Mouse (Mus musculus) limb, embryonic 11.5 days (tissue): ENCODE measurements around the gene Mia2. TPM values are rescaled to one million over a fixed set of nuclear protein-coding genes. Genes with fewer than 3 reads are reported as not detected.

Experiments used
- ATAC-seq: fragments of 200-750 bp; cut with Nextera tagmentation; 2 replicates; pipeline ENCODE4 v1.8.0; 2017; ENCODE audit warnings: low read depth; ENCODE audit not compliant: insufficient number of reproducible peaks, low FRiP score, low TSS enrichment
- DNase-seq: peaks from one replicate; pipeline ENCODE4 v3.0.0-alpha.2; 2015; ENCODE audit warnings: low spot score
- H3K27ac ChIP-seq: fragments of 300-500 bp; sonication (generic); replicated peaks from 2 replicates; pipeline ENCODE4 v1.5.1; 2014; ENCODE audit warnings: low read depth, mild to moderate bottlenecking, low read length
- H3K27me3 ChIP-seq: fragments of 300-500 bp; sonication (generic); 2 replicates; pipeline ENCODE4 v1.6.1; 2014; ENCODE audit warnings: mild to moderate bottlenecking, low read length, mixed read lengths; ENCODE audit not compliant: control insufficient read depth, insufficient read depth
- H3K36me3 ChIP-seq: fragments of 300-500 bp; sonication (generic); 2 replicates; pipeline ENCODE4 v1.6.1; 2014; ENCODE audit warnings: mild to moderate bottlenecking, low read length, moderate library complexity, mixed read lengths; ENCODE audit not compliant: control insufficient read depth, insufficient read depth
- H3K4me1 ChIP-seq: fragments of 300-500 bp; sonication (generic); 2 replicates; pipeline ENCODE4 v1.6.1; 2014; ENCODE audit warnings: low read length, mixed read lengths; ENCODE audit not compliant: control insufficient read depth, insufficient read depth
- H3K4me2 ChIP-seq: fragments of 300-500 bp; sonication (generic); 2 replicates; pipeline ENCODE4 v1.6.1; 2014; ENCODE audit warnings: low read depth, mild to moderate bottlenecking, moderate library complexity; ENCODE audit not compliant: severe bottlenecking
- H3K4me3 ChIP-seq: fragments of 300-500 bp; sonication (generic); 2 replicates; pipeline ENCODE4 v1.5.1; 2014; ENCODE audit warnings: low read depth, low read length
- H3K9ac ChIP-seq: fragments of 300-500 bp; sonication (generic); 2 replicates; pipeline ENCODE4 v1.6.1; 2014; ENCODE audit warnings: mild to moderate bottlenecking, low read length
- H3K9me3 ChIP-seq: fragments of 300-500 bp; sonication (generic); 2 replicates; pipeline ENCODE4 v1.6.1; 2016; ENCODE audit warnings: low read length; ENCODE audit not compliant: control insufficient read depth
- WGBS: fragments of 180-500 bp; shearing (Covaris S2); extraction: QIAGEN DNeasy Blood & Tissue Kit; methylation state at CpG from one replicate; pipeline ENCODE4 v1.1.7; 2014; 5-methylcytosine and 5-hydroxymethylcytosine counted together
- polyA plus RNA-seq: library from polyadenylated mRNA; unstranded; fragments of >200 nt; fragmentation: Nextera tagmentation; extraction: Ambion mirVana; gene quantifications from 2 replicates; pipeline ENCODE4 v1.2.1, GENCODE M21; 2014

The Mia2 gene
- polyA plus RNA-seq, 1 experiment from 2014 or later: 65.9 TPM

DNA sequence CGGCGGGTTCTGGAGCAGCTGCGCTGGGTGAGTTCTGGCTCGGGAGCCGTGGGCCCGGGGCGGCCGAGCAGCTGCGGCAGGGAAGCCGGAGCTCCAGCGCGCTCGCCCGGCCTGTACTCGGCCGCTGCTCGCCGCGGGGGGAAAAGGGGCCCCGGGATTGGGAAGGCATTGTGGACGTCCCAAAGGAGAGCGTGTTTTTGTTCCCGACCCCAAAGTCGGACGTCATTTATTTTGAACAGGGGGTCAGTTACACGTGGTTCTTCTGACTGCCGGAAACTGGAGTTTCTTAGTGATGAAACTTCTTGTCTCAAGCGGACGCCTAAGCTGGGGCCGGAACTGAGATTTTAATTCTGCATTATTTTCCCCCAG, 36.0 kb downstream of the Mia2 start:
- H3K9me3 ChIP-seq: no peaks in the 10 kb centered on the region
- peak overlapping the region; percentile 70 for H3K4me3 ChIP-seq
- H3K36me3 ChIP-seq: no peaks in the 10 kb centered on the region
- DNase-seq (no peak), ATAC-seq (peak; percentile 69)
- peak overlapping the region; percentile 90 for H3K27ac ChIP-seq
- WGBS: 0% methylated on average over 28 of the region's 30 CpGs
- H3K4me1 ChIP-seq: peaks cover 2% of the 10 kb centered on the region; the same call in 1 of the 2 replicates
- H3K27me3 ChIP-seq: no peaks in the 10 kb centered on the region
- peak overlapping the region; percentile 70 for H3K4me2 ChIP-seq
- peak overlapping the region; percentile 95 for H3K9ac ChIP-seq

GRCm38 (mm10) chr12:59132462-59132861, 36.9 kb downstream of the Mia2 start:
- H3K4me1 ChIP-seq: peaks cover 2% of the 10 kb centered on the region; the same call in 1 of the 2 replicates
- WGBS: 55% methylated on average over 3 of the region's 3 CpGs
- H3K9ac ChIP-seq: 0 out of 2 replicates have a peak overlapping the region, but pooled peaks have one; percentile 22
- no peaks in the 10 kb centered on the region for H3K27me3 ChIP-seq
- H3K36me3 ChIP-seq: 0 out of 2 replicates have a peak, but pooled peaks cover 2% of the 10 kb centered on the region
- DNase-seq (no peak), ATAC-seq (no peak)
- H3K9me3 ChIP-seq: no peaks in the 10 kb centered on the region
- H3K27ac ChIP-seq: no peak overlapping the region
- H3K4me3 ChIP-seq: peak overlapping the region; percentile 70
- H3K4me2 ChIP-seq: peak overlapping the region; percentile 70

DNA sequence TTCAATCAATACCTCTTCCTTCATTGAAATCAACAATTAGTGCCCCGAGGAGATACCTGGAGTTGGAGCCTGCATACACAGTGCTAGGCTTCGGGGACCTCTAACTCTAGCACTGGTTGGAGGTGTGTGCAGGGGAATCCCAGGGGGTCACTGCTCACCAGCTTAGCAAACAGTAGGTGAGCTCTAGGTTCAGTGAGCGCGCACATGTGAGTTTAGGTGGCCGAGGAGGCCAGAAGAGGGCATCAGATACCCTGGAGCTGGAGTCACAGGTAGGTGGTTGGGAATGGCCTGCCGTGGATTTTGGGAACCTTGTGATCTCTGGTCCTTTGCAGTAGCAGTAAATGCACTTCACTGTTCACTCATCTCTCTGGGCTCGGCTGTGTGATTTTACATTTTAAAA, 37.3 kb downstream of the Mia2 start:
- H3K36me3 ChIP-seq: 0 out of 2 replicates have a peak, but pooled peaks cover 2% of the 10 kb centered on the region
- H3K27me3 ChIP-seq: no peaks in the 10 kb centered on the region
- no peaks in the 10 kb centered on the region for H3K9me3 ChIP-seq
- no peak overlapping the region for H3K27ac ChIP-seq
- no peak overlapping the region for H3K4me2 ChIP-seq
- DNase-seq (no peak), ATAC-seq (no peak)
- H3K9ac ChIP-seq: no peak overlapping the region
- peaks cover 2% of the 10 kb centered on the region; the same call in 1 of the 2 replicates for H3K4me1 ChIP-seq
- no peak overlapping the region for H3K4me3 ChIP-seq
- 86% methylated on average over 7 of the region's 7 CpGs for WGBS

DNA sequence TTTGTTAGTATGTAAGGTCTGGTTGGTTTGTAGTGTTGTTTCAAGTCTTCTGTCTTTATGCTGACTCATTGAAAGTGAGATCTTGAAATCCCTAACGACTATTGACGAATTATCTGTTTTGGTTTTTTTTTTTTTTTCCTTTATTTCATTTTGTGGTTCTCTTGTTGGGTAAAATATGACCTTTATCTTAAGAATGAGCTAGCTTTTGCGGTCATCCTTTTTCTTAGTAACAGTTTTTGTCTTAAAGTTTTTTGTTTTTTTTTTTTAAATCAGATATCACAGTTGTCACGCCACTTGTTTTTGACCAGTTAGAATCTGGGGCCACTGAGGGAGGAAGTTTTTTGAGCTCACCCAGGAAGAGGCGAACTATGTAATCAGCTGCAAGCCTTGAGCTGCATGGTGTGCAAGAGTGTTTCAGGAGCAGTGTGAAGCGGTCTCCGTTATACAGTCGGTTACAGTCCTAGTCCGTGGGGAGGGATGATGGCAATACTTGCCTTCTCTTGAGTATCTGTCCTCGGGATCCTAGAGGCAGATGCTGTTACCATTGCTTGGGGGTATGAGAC, 37.9 kb downstream of the Mia2 start:
- Histone ChIP-seq H3K4me2 (no peak overlapping the region), H3K27ac (no peak overlapping the region), H3K4me3 (no peak overlapping the region), H3K36me3 (peaks cover 2% of the 10 kb centered on the region; the same call in 1 of the 2 replicates), H3K9me3 (no peaks in the 10 kb centered on the region), H3K27me3 (no peaks in the 10 kb centered on the region), H3K9ac (no peak overlapping the region), H3K4me1 (peaks cover 2% of the 10 kb centered on the region; the same call in 1 of the 2 replicates)
- DNase-seq (no peak), ATAC-seq (no peak)
- WGBS: 93% methylated on average over 10 of the region's 10 CpGs

DNA sequence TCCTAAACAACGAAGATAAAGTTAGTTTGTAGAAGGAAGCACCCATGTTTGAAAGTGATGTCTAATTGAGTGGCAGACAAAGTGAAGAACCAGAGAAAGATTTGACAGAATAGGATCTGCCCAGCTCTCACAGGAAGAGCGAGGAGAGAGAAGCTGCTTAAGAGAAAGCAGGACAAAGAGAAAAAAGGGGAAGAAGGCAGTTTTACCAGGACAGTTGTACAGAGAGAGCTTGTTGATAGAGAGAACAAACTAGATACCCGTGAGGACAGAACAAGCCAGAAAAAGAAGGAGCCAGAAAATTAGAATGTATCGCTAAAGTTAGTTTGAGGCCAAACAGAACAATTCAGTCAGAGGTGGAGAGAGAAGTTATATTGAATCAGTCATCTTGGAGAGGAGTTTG, 39.5 kb downstream of the Mia2 start:
- no peak overlapping the region for H3K4me3 ChIP-seq
- no peaks in the 10 kb centered on the region for H3K4me1 ChIP-seq
- H3K27ac ChIP-seq: no peak overlapping the region
- DNase-seq: no peak
- H3K27me3 ChIP-seq: no peaks in the 10 kb centered on the region
- peaks cover 5% of the 10 kb centered on the region; the same call in 1 of the 2 replicates for H3K36me3 ChIP-seq
- no peak for ATAC-seq
- no peaks in the 10 kb centered on the region for H3K9me3 ChIP-seq
- H3K4me2 ChIP-seq: no peak overlapping the region
- 95% methylated on average over 4 of the region's 4 CpGs for WGBS
- no peak overlapping the region for H3K9ac ChIP-seq

- peaks cover 5% of the 10 kb centered on the region; the same call in 1 of the 2 replicates for H3K36me3 ChIP-seq
- H3K9ac ChIP-seq: no peak overlapping the region
- no peaks in the 10 kb centered on the region for H3K27me3 ChIP-seq
- no peaks in the 10 kb centered on the region for H3K9me3 ChIP-seq
- no peak for DNase-seq
- H3K4me2 ChIP-seq: no peak overlapping the region
- 93% methylated on average over 13 of the region's 13 CpGs for WGBS
- no peak overlapping the region for H3K4me3 ChIP-seq
- no peak for ATAC-seq
- H3K27ac ChIP-seq: no peak overlapping the region
- H3K4me1 ChIP-seq: no peaks in the 10 kb centered on the region
Observed at GRCm38 (mm10) chr12:59135533-59136300, 40.1 kb downstream of the Mia2 start.

- no peaks in the 10 kb centered on the region for H3K4me1 ChIP-seq
- H3K36me3 ChIP-seq: peaks cover 9% of the 10 kb centered on the region; the same call in 1 of the 2 replicates
- H3K4me3 ChIP-seq: no peak overlapping the region
- H3K4me2 ChIP-seq: no peak overlapping the region
- H3K27me3 ChIP-seq: no peaks in the 10 kb centered on the region
- H3K9me3 ChIP-seq: no peaks in the 10 kb centered on the region
- no peak overlapping the region for H3K9ac ChIP-seq
- no peak for ATAC-seq
- H3K27ac ChIP-seq: no peak overlapping the region
- no peak for DNase-seq
- WGBS: 90% methylated on average over 6 of the region's 6 CpGs
Observed at GRCm38 (mm10) chr12:59137031-59137430, 41.4 kb downstream of the Mia2 start.

- H3K4me3 ChIP-seq: no peak overlapping the region
- H3K27ac ChIP-seq: no peak overlapping the region
- H3K9ac ChIP-seq: no peak overlapping the region
- WGBS: 84% methylated on average over 2 of the region's 2 CpGs
- H3K4me2 ChIP-seq: no peak overlapping the region
- no peaks in the 10 kb centered on the region for H3K4me1 ChIP-seq
- DNase-seq (no peak), ATAC-seq (no peak)
- H3K9me3 ChIP-seq: no peaks in the 10 kb centered on the region
- H3K27me3 ChIP-seq: no peaks in the 10 kb centered on the region
- H3K36me3 ChIP-seq: peaks cover 14% of the 10 kb centered on the region; the same call in 1 of the 2 replicates
Observed at GRCm38 (mm10) chr12:59139372-59139771, 43.8 kb downstream of the Mia2 start.
